Mouse (Mus musculus): ENCODE measurements around the gene Rpl37a. TPM values are rescaled to one million over a fixed set of nuclear protein-coding genes. Genes with fewer than 3 reads are reported as not detected.

The Rpl37a gene
- 1,367 and 1,416 TPM in 2 replicates for polyA plus RNA-seq (2016; fragmentation: Nextera tagmentation; extraction: Ambion mirVana)

- 3% methylated on average over 68 of the region's 68 CpGs for WGBS
- Histone ChIP-seq H3K9ac (replicated peaks) (peak within 1 kb of the TSS; percentile 88), H3K4me2 (replicated peaks) (peak within 1 kb of the TSS; percentile 81), H3K27ac (replicated peaks) (peak within 1 kb of the TSS; percentile 87), H3K9me3 (no peaks in the 10 kb centered on the region), H3K27me3 (no peaks in the 10 kb centered on the region), H3K36me3 (peaks cover 22% of the 10 kb centered on the region), H3K4me3 (peak within 1 kb of the TSS; percentile 81), H3K4me1 (peaks cover 14% of the 10 kb centered on the region)
- ATAC-seq (ENCODE audit: low FRiP score, low read depth), result peak; percentile 90
Observed at GRCm38 (mm10) chr1:72710753-72711653, at the start of gene Rpl37a. Gene Rpl37a (plus strand): TSS chr1:72711290.

- no peaks in the 10 kb centered on the region for H3K27me3 ChIP-seq
- no peaks in the 10 kb centered on the region for H3K4me1 ChIP-seq
- ATAC-seq (ENCODE audit: low FRiP score, low read depth), result no peak
- 57% methylated on average over 3 of the region's 3 CpGs for WGBS
- H3K9me3 ChIP-seq, result no peaks in the 10 kb centered on the region
- H3K4me3 ChIP-seq, result no peak overlapping the region
- no peaks in the 10 kb centered on the region for H3K36me3 ChIP-seq
- no peak overlapping the region for H3K4me2 ChIP-seq (replicated peaks)
- no peak overlapping the region for H3K27ac ChIP-seq (replicated peaks)
- H3K9ac ChIP-seq (replicated peaks), result no peak overlapping the region
Observed at GRCm38 (mm10) chr1:72673070-72673469, 38.0 kb upstream of the Rpl37a start.

GRCm38 (mm10) chr1:72696256-72696655, 14.8 kb upstream of the Rpl37a start:
- Histone ChIP-seq H3K9me3 (no peaks in the 10 kb centered on the region), H3K27me3 (no peaks in the 10 kb centered on the region), H3K4me2 (replicated peaks) (no peak overlapping the region), H3K27ac (replicated peaks) (no peak overlapping the region), H3K4me3 (no peak overlapping the region), H3K9ac (replicated peaks) (no peak overlapping the region), H3K4me1 (no peaks in the 10 kb centered on the region), H3K36me3 (no peaks in the 10 kb centered on the region)
- ATAC-seq (ENCODE audit: low FRiP score, low read depth), result no peak
- 48% methylated on average over 3 of the region's 3 CpGs for WGBS

GRCm38 (mm10) chr1:72698651-72699050, 12.4 kb upstream of the Rpl37a start:
- ATAC-seq (ENCODE audit: low FRiP score, low read depth), result no peak
- 80% methylated on average over 4 of the region's 4 CpGs for WGBS
- no peak overlapping the region for H3K4me2 ChIP-seq (replicated peaks)
- no peaks in the 10 kb centered on the region for H3K9me3 ChIP-seq
- no peak overlapping the region for H3K9ac ChIP-seq (replicated peaks)
- no peak overlapping the region for H3K4me3 ChIP-seq
- no peak overlapping the region for H3K27ac ChIP-seq (replicated peaks)
- no peaks in the 10 kb centered on the region for H3K4me1 ChIP-seq
- no peaks in the 10 kb centered on the region for H3K27me3 ChIP-seq
- no peaks in the 10 kb centered on the region for H3K36me3 ChIP-seq

GRCm38 (mm10) chr1:72700479-72700878, 10.6 kb upstream of the Rpl37a start, which contains the start of gene Ankar:
Gene Ankar (minus strand): TSS chr1:72700579.
- H3K36me3 ChIP-seq, result no peaks in the 10 kb centered on the region
- H3K4me2 ChIP-seq (replicated peaks), result no peak within 1 kb of the TSS
- H3K27ac ChIP-seq (replicated peaks), result no peak within 1 kb of the TSS
- 83% methylated on average over 11 of the region's 11 CpGs for WGBS
- H3K9me3 ChIP-seq, result no peaks in the 10 kb centered on the region
- no peak for ATAC-seq (ENCODE audit: low FRiP score, low read depth)
- H3K9ac ChIP-seq (replicated peaks), result no peak within 1 kb of the TSS
- H3K4me1 ChIP-seq, result no peaks in the 10 kb centered on the region
- H3K4me3 ChIP-seq, result no peak within 1 kb of the TSS
- no peaks in the 10 kb centered on the region for H3K27me3 ChIP-seq

- no peak overlapping the region for H3K27ac ChIP-seq (replicated peaks)
- H3K4me2 ChIP-seq (replicated peaks), result no peak overlapping the region
- no peak overlapping the region for H3K9ac ChIP-seq (replicated peaks)
- no peaks in the 10 kb centered on the region for H3K27me3 ChIP-seq
- no peak for ATAC-seq (ENCODE audit: low FRiP score, low read depth)
- H3K4me3 ChIP-seq, result no peak overlapping the region
- no peaks in the 10 kb centered on the region for H3K9me3 ChIP-seq
- no peaks in the 10 kb centered on the region for H3K36me3 ChIP-seq
- H3K4me1 ChIP-seq, result peaks cover 6% of the 10 kb centered on the region
- 63% methylated on average over 4 of the region's 4 CpGs for WGBS
Observed at GRCm38 (mm10) chr1:72707525-72707924, 3.6 kb upstream of the Rpl37a start.

GRCm38 (mm10) chr1:72711684-72712083, 594 bp downstream of the Rpl37a start:
- no peak for ATAC-seq (ENCODE audit: low FRiP score, low read depth)
- peak overlapping the region; percentile 87 for H3K27ac ChIP-seq (replicated peaks)
- peak overlapping the region; percentile 81 for H3K4me3 ChIP-seq
- 1% methylated on average over 17 of the region's 17 CpGs for WGBS
- peak overlapping the region; percentile 81 for H3K4me2 ChIP-seq (replicated peaks)
- no peaks in the 10 kb centered on the region for H3K9me3 ChIP-seq
- H3K4me1 ChIP-seq, result peaks cover 14% of the 10 kb centered on the region
- H3K36me3 ChIP-seq, result peaks cover 22% of the 10 kb centered on the region
- H3K9ac ChIP-seq (replicated peaks), result peak overlapping the region; percentile 88
- H3K27me3 ChIP-seq, result no peaks in the 10 kb centered on the region

- Histone ChIP-seq H3K9me3 (no peaks in the 10 kb centered on the region), H3K27ac (replicated peaks) (no peak overlapping the region), H3K9ac (replicated peaks) (no peak overlapping the region), H3K4me3 (no peak overlapping the region), H3K36me3 (peaks cover 28% of the 10 kb centered on the region), H3K4me2 (replicated peaks) (no peak overlapping the region), H3K4me1 (peaks cover 14% of the 10 kb centered on the region), H3K27me3 (no peaks in the 10 kb centered on the region)
- ATAC-seq (ENCODE audit: low FRiP score, low read depth), result no peak
- WGBS, result 73% methylated on average over 4 of the region's 4 CpGs
Observed at GRCm38 (mm10) chr1:72714547-72714946, 3.5 kb downstream of the Rpl37a start.

GRCm38 (mm10) chr1:72715065-72715464, 4.0 kb downstream of the Rpl37a start:
- Histone ChIP-seq H3K9ac (replicated peaks) (no peak overlapping the region), H3K4me1 (peaks cover 15% of the 10 kb centered on the region), H3K27ac (replicated peaks) (no peak overlapping the region), H3K9me3 (no peaks in the 10 kb centered on the region), H3K27me3 (no peaks in the 10 kb centered on the region), H3K4me2 (replicated peaks) (no peak overlapping the region), H3K36me3 (peaks cover 28% of the 10 kb centered on the region), H3K4me3 (no peak overlapping the region)
- ATAC-seq (ENCODE audit: low FRiP score, low read depth), result no peak
- WGBS, result 94% methylated on average over 1 of the region's 1 CpGs

- no peaks in the 10 kb centered on the region for H3K27me3 ChIP-seq
- H3K36me3 ChIP-seq, result peaks cover 28% of the 10 kb centered on the region
- no peak overlapping the region for H3K9ac ChIP-seq (replicated peaks)
- ATAC-seq (ENCODE audit: low FRiP score, low read depth), result no peak
- H3K4me2 ChIP-seq (replicated peaks), result no peak overlapping the region
- H3K4me1 ChIP-seq, result peaks cover 20% of the 10 kb centered on the region
- H3K9me3 ChIP-seq, result no peaks in the 10 kb centered on the region
- no peak overlapping the region for H3K27ac ChIP-seq (replicated peaks)
- H3K4me3 ChIP-seq, result no peak overlapping the region
- 79% methylated on average over 3 of the region's 3 CpGs for WGBS
Observed at GRCm38 (mm10) chr1:72715593-72716361, 4.7 kb downstream of the Rpl37a start.

GRCm38 (mm10) chr1:72716421-72716820, 5.3 kb downstream of the Rpl37a start:
- Histone ChIP-seq H3K36me3 (peaks cover 28% of the 10 kb centered on the region), H3K9me3 (no peaks in the 10 kb centered on the region), H3K27me3 (no peaks in the 10 kb centered on the region), H3K4me1 (peaks cover 20% of the 10 kb centered on the region), H3K9ac (replicated peaks) (no peak overlapping the region), H3K27ac (replicated peaks) (peak overlapping the region; percentile 46; the same call in 1 of the 2 replicates), H3K4me2 (replicated peaks) (no peak overlapping the region), H3K4me3 (no peak overlapping the region)
- 58% methylated on average over 2 of the region's 2 CpGs for WGBS
- ATAC-seq (ENCODE audit: low FRiP score, low read depth), result no peak

- Histone ChIP-seq H3K9me3 (no peaks in the 10 kb centered on the region), H3K27me3 (no peaks in the 10 kb centered on the region), H3K27ac (replicated peaks) (no peak overlapping the region), H3K4me1 (peaks cover 19% of the 10 kb centered on the region), H3K4me3 (no peak overlapping the region), H3K9ac (replicated peaks) (no peak overlapping the region), H3K36me3 (peaks cover 28% of the 10 kb centered on the region), H3K4me2 (replicated peaks) (no peak overlapping the region)
- no peak for ATAC-seq (ENCODE audit: low FRiP score, low read depth)
- 12% methylated on average over 5 of the region's 5 CpGs for WGBS
Observed at GRCm38 (mm10) chr1:72716926-72717325, 5.8 kb downstream of the Rpl37a start.

All from midbrain, embryonic 12.5 days (tissue).